Mouse (Mus musculus) thymus, postnatal 10 days (tissue): ENCODE results near the gene Dcaf8.

ENCODE experiments used
- DNase-seq, 2 experiments: peaks; one replicate each; pipeline ENCODE4 v3.0.0; 2021; ENCODE audit warnings: low spot score in 2 of 2

The Dcaf8 gene

GRCm38 (mm10) chr1:172148279-172148954 is 533 bp downstream of the Dcaf8 start:
- peak; percentile 23 to 41 for DNase-seq

- DNase-seq, result no peak
These were observed 1.3 kb downstream of the Dcaf8 start for GRCm38 (mm10) chr1:172148955-172149815.

- DNase-seq, result no peak
These were observed 6.7 kb downstream of the Dcaf8 start for GRCm38 (mm10) chr1:172154536-172154935.

- no peak for DNase-seq
These were observed 7.6 kb downstream of the Dcaf8 start for GRCm38 (mm10) chr1:172155518-172155917.

- no peak for DNase-seq
These were observed 12.1 kb downstream of the Dcaf8 start for GRCm38 (mm10) chr1:172159970-172160369.

GRCm38 (mm10) chr1:172160508-172160907 is 12.6 kb downstream of the Dcaf8 start:
- DNase-seq, result no peak

GRCm38 (mm10) chr1:172162009-172162408 is 14.1 kb downstream of the Dcaf8 start:
- DNase-seq, result no peak

GRCm38 (mm10) chr1:172162959-172163358 is 15.1 kb downstream of the Dcaf8 start:
- no peak for DNase-seq

- no peak for DNase-seq
These were observed 20.0 kb downstream of the Dcaf8 start for GRCm38 (mm10) chr1:172167911-172168310.

- DNase-seq, result no peak
These were observed 21.9 kb downstream of the Dcaf8 start for GRCm38 (mm10) chr1:172169809-172170208.

GRCm38 (mm10) chr1:172172381-172172780 is 24.5 kb downstream of the Dcaf8 start:
- no peak for DNase-seq

GRCm38 (mm10) chr1:172173181-172173580 is 25.3 kb downstream of the Dcaf8 start:
- DNase-seq, result no peak

- no peak for DNase-seq
These were observed 29.9 kb downstream of the Dcaf8 start for GRCm38 (mm10) chr1:172177791-172178190.

GRCm38 (mm10) chr1:172179102-172179501 is 31.2 kb downstream of the Dcaf8 start:
- DNase-seq, result no peak

- DNase-seq, result no peak
These were observed 33.0 kb downstream of the Dcaf8 start for GRCm38 (mm10) chr1:172180881-172181280.

GRCm38 (mm10) chr1:172181777-172182176 is 33.9 kb downstream of the Dcaf8 start:
- DNase-seq, result no peak

- DNase-seq, result no peak
These were observed 35.2 kb downstream of the Dcaf8 start for GRCm38 (mm10) chr1:172183056-172183455.

- DNase-seq, result no peak
These were observed 36.0 kb downstream of the Dcaf8 start for GRCm38 (mm10) chr1:172183915-172184314.

GRCm38 (mm10) chr1:172186401-172187289 is 38.8 kb downstream of the Dcaf8 start:
- no peak for DNase-seq

- no peak for DNase-seq
These were observed 41.0 kb downstream of the Dcaf8 start for GRCm38 (mm10) chr1:172188891-172189290.

GRCm38 (mm10) chr1:172191578-172191977 is 43.7 kb downstream of the Dcaf8 start:
- no peak for DNase-seq

GRCm38 (mm10) chr1:172192217-172192616 is 44.3 kb downstream of the Dcaf8 start:
- DNase-seq, result no peak
